Mouse (Mus musculus): Measurements from ENCODE around the gene Slc25a18.

DNA sequence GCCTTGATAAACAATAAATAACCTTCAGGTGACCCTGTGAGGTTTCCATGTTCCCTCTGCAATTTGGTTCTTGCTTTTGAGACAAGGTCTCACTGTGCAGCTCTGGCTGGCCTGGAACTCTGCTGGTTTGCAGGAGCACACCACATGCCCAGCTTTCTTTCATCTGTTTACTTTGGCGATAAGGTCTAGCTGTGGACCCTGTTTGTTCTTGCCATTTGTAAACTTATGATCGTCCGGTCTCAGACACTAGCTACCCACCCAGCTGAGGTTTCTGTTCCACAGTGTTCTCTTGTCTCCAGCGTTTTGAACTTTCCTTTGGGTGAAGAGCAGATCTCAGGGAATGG, 34.3 kb downstream of the Slc25a18 start:
- TF ChIP-seq TAL1 (IDR thresholded peaks at IDR 0.05; ENCODE audit: low read length) (no peak), GATA1 (IDR thresholded peaks at IDR 0.05; ENCODE audit: low read length) (no peak)

Data from erythroblast, embryonic 14.5 days (primary cell).